Mouse (Mus musculus) embryonic facial prominence, embryonic 13.5 days (tissue): ENCODE measurements at regions not wholly inside any gene's neighbourhood (a gene's known extent, or its start where the extent isn't known, plus 50 kb on each side); places are given as distances from the start of the nearest gene placed in this dataset.
A peak's percentile ranks its signal among the peaks of the same experiment; 100 is the strongest.

Experiments used
- ATAC-seq: fragments of 200-750 bp; cut with Nextera tagmentation; 2 replicates; pipeline ENCODE4 v1.8.0; 2017; ENCODE audit warnings: low read depth; ENCODE audit not compliant: insufficient number of reproducible peaks, insufficient read depth, low FRiP score, low TSS enrichment
- H3K27ac ChIP-seq: fragments of 300-500 bp; sonication (generic); 2 replicates; pipeline ENCODE4 v1.5.1; 2015; ENCODE audit warnings: moderate library complexity, mild to moderate bottlenecking, inconsistent platforms
- H3K27me3 ChIP-seq: fragments of 300-500 bp; sonication (generic); 2 replicates; pipeline ENCODE4 v1.6.1; 2015; ENCODE audit warnings: mild to moderate bottlenecking, inconsistent platforms
- H3K36me3 ChIP-seq: fragments of 300-500 bp; sonication (generic); 2 replicates; pipeline ENCODE4 v1.6.1; 2015; ENCODE audit warnings: mild to moderate bottlenecking, inconsistent platforms
- H3K4me1 ChIP-seq: fragments of 300-500 bp; sonication (generic); 2 replicates; pipeline ENCODE4 v1.6.1; 2015; ENCODE audit warnings: inconsistent platforms
- H3K4me2 ChIP-seq: fragments of 300-500 bp; sonication (generic); 2 replicates; pipeline ENCODE4 v1.6.1; 2015; ENCODE audit warnings: moderate library complexity, mild to moderate bottlenecking, inconsistent platforms
- H3K4me3 ChIP-seq: fragments of 300-500 bp; sonication (generic); 2 replicates; pipeline ENCODE4 v1.5.1; 2015; ENCODE audit warnings: mild to moderate bottlenecking, inconsistent platforms
- H3K9ac ChIP-seq: fragments of 300-500 bp; sonication (generic); 2 replicates; pipeline ENCODE4 v1.6.1; 2015; ENCODE audit warnings: mild to moderate bottlenecking, inconsistent platforms
- H3K9me3 ChIP-seq: fragments of 300-500 bp; sonication (generic); 2 replicates; pipeline ENCODE4 v1.6.1; 2016; ENCODE audit warnings: inconsistent platforms
- WGBS: fragments of 180-500 bp; shearing (Covaris S2); methylation state at CpG from one replicate; pipeline ENCODE4 v1.1.7; 2015; ENCODE audit warnings: mixed read lengths; 5-methylcytosine and 5-hydroxymethylcytosine counted together

DNA sequence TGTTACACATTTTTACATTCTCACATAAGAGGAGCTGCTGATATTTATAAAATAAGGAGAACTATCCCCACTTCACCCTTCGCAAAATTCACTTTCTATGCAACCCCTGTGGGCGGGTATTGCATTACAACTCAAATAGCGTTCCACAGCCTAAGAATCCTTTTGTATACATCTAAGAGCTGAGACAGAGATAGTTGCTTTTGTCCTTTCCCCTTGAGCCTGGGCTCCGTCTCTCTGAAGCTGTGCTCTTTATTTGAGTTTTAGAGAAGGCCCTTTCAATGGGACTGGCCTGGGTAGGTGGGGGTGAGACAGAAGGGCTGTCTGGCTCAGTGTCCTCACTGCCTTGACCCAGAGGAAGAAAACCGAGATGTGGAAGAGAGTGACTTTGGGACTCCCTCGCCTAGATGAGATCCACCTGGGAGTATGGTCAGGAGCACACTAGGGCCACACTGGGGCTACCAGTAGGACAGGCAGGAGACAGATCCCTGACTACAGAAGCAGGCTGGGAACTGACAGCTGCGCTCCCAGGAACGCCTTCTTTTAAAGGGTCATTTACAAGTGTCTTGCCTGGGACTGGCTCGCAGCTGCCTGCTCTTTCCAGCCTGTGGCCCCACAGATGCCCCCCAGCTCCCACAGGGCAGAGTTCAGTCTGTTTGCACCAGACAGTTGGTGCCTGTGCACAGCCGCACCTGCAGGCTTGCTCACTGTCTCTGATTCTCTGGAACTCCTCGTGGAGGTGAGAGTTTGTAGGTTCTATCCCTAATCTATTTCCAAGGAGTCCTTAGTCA, 204.5 kb upstream of the Pou3f3 start:
- 21% methylated on average over 11 of the region's 11 CpGs for WGBS
- Histone ChIP-seq H3K27ac (no peak overlapping the region), H3K36me3 (no peaks in the 10 kb centered on the region), H3K4me2 (peak overlapping the region; percentile 75), H3K4me1 (peaks cover 14% of the 10 kb centered on the region), H3K9me3 (no peaks in the 10 kb centered on the region), H3K9ac (peak overlapping the region; percentile 73), H3K4me3 (peak overlapping the region; percentile 42), H3K27me3 (peaks cover 26% of the 10 kb centered on the region)
- ATAC-seq, result no peak

DNA sequence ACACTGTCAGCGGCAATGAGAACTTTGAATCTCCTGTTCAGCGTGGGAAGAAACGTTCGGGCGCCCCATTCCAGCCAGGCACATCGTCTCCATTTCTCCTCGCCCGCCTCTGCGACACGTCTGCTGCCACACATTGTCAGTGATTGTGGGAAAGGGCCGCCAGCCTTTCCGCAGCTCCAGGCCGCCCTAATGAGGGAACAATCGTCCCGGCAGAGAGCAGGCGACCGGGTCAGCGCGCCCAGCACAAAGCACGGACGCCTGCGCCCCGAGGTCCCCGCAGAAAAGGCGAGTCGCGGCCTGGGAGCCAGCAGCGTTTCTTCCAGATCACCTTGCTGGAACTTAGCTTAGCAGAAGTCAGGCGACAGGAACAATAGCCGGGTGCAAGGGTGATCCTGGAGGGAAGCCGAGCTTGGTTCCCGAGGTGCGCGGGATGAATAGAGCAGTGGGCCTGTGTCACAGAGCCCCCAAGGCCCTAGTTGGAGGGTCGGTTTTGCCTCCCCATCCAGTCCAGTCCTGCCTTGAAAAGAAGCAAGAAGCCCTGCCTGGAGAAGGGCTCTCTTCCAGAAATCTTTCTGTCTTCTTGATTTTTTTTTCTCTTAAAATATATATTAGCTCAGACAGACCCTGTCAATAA, 203.8 kb upstream of the Pou3f3 start:
- Histone ChIP-seq H3K4me1 (peaks cover 14% of the 10 kb centered on the region), H3K4me3 (peak overlapping the region; percentile 42), H3K9ac (peak overlapping the region; percentile 73), H3K9me3 (no peaks in the 10 kb centered on the region), H3K4me2 (peak overlapping the region; percentile 75), H3K27me3 (peaks cover 26% of the 10 kb centered on the region), H3K27ac (no peak overlapping the region), H3K36me3 (no peaks in the 10 kb centered on the region)
- ATAC-seq, result no peak
- 3% methylated on average over 35 of the region's 35 CpGs for WGBS

DNA sequence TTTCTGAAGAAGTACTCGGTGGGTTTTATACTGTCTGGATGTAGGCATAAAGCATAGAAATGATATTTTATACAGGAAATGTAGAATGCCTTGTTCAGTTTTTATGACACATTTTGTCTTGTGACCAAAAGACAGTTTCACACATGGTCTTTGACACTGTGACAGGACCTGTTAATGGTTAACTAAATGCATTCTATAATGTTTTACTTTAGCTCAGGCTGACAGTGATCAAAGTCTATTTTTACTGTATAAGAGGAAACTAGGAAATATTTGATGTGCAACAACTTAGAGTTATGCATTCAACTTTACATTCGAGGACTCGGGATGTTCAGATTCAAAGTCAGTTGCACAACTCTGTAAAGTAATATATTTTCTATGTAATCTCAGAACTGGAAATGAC, 199.5 kb upstream of the Pou3f3 start:
- H3K27ac ChIP-seq, result no peak overlapping the region
- no peak for ATAC-seq
- no peak overlapping the region for H3K4me2 ChIP-seq
- 80% methylated on average over 3 of the region's 3 CpGs for WGBS
- H3K27me3 ChIP-seq, result peaks cover 22% of the 10 kb centered on the region
- no peak overlapping the region for H3K9ac ChIP-seq
- no peaks in the 10 kb centered on the region for H3K36me3 ChIP-seq
- H3K4me3 ChIP-seq, result no peak overlapping the region
- H3K4me1 ChIP-seq, result peaks cover 10% of the 10 kb centered on the region
- no peaks in the 10 kb centered on the region for H3K9me3 ChIP-seq

DNA sequence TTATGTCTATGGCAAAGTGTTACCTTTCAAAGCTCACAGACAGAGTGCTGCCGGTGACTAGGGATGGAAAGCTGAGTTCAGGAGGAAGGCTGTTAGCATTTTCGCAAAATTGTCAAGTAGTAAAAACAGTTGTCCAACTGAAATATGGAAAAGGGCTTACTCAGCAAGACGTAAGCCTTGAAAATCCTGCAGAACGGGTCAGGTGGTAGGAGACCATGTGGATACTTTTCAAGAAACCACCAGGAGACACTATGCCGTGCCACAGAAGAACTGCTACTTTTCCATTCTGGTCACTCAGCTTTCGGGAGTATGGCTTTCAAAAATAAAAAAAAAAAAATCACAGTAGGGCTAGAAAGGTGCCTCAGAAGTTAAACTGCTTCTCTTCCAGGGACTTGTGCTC, 199.1 kb upstream of the Pou3f3 start:
- Histone ChIP-seq H3K9me3 (no peaks in the 10 kb centered on the region), H3K36me3 (no peaks in the 10 kb centered on the region), H3K27ac (no peak overlapping the region), H3K4me1 (peaks cover 6% of the 10 kb centered on the region), H3K9ac (no peak overlapping the region), H3K27me3 (peaks cover 18% of the 10 kb centered on the region), H3K4me3 (no peak overlapping the region), H3K4me2 (no peak overlapping the region)
- ATAC-seq, result no peak
- 76% methylated on average over 6 of the region's 6 CpGs for WGBS

DNA sequence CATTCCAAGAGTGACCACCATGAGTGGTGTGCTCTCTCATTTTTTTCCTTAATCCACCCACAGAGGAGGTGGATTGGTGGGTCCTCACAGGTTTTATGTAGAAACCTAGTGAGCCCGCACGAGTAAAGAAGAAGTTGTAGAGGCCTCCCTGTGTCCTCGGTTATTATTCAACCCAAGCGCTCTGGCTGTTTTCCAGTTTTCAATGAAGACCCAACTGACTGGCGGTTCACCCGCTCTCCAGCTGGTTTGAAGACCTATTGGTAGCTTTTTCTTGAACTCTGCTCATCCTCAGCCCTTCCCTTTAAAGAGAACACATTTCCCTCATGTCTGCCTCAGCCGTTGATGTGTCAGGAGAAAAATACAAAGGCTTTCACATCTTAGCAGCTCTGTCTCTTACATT, 196.7 kb upstream of the Pou3f3 start:
- no peak for ATAC-seq
- H3K36me3 ChIP-seq, result no peaks in the 10 kb centered on the region
- no peak overlapping the region for H3K4me2 ChIP-seq
- no peaks in the 10 kb centered on the region for H3K9me3 ChIP-seq
- H3K27me3 ChIP-seq, result no peaks in the 10 kb centered on the region
- 87% methylated on average over 7 of the region's 7 CpGs for WGBS
- no peak overlapping the region for H3K4me3 ChIP-seq
- H3K9ac ChIP-seq, result no peak overlapping the region
- H3K27ac ChIP-seq, result no peak overlapping the region
- no peaks in the 10 kb centered on the region for H3K4me1 ChIP-seq

DNA sequence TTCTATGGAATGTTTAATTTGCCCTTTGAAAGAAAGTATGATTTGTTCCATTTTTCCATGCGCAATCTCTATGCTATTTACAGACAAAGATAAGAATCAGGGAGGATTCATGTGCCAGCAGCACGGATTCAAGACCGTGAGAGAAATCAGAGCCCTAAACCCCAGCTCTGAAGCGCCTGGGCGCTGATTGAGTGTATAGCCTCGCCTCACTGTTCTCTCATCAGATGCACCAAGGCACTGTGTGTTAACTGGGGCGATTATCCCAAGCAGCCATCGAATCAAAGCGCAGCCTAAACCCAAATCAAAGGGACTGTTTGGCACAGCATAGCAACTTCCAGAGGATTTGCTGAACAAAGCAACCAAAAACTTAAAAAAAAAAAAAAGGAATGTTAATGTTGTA, 191.1 kb upstream of the Pou3f3 start:
- no peak for ATAC-seq
- 61% methylated on average over 9 of the region's 9 CpGs for WGBS
- Histone ChIP-seq H3K9ac (no peak overlapping the region), H3K4me2 (no peak overlapping the region), H3K36me3 (no peaks in the 10 kb centered on the region), H3K4me3 (no peak overlapping the region), H3K27ac (no peak overlapping the region), H3K27me3 (no peaks in the 10 kb centered on the region), H3K9me3 (no peaks in the 10 kb centered on the region), H3K4me1 (peaks cover 3% of the 10 kb centered on the region; the same call in 1 of the 2 replicates)

DNA sequence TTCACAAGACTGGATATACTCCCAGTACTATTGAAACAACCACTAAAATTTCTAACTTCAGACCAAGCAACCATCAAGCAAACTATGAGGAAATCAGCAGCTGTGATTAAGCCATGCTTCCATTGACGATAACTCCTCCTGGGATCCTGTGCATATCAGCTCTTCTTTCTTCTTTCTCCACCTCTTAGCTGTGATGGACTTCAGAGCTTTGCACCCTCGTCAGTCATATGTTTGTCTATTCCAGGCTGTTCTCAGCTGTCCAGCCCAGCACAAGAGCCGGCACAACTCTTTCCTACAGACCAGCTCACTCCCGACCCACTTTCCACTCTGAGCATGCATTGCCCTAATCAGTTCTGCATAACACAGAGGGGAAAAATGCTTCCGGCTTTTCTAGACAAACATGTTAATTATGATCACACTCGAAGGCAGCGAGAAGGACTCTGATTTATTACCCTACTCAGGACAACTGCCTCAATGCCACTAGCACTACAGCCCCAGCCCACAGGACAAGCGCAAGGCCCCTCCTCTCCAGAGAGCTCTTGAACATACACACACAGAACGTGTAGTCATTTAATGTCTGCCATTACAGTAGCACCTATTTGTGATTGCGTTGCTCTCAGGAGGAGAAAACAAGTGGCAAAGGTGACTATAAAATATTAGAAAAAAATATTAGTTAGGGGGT, 190.4 kb upstream of the Pou3f3 start:
- Histone ChIP-seq H3K4me2 (no peak overlapping the region), H3K4me1 (peaks cover 3% of the 10 kb centered on the region; the same call in 1 of the 2 replicates), H3K27ac (no peak overlapping the region), H3K4me3 (no peak overlapping the region), H3K27me3 (no peaks in the 10 kb centered on the region), H3K9me3 (no peaks in the 10 kb centered on the region), H3K9ac (no peak overlapping the region), H3K36me3 (no peaks in the 10 kb centered on the region)
- ATAC-seq, result no peak
- 71% methylated on average over 10 of the region's 10 CpGs for WGBS

DNA sequence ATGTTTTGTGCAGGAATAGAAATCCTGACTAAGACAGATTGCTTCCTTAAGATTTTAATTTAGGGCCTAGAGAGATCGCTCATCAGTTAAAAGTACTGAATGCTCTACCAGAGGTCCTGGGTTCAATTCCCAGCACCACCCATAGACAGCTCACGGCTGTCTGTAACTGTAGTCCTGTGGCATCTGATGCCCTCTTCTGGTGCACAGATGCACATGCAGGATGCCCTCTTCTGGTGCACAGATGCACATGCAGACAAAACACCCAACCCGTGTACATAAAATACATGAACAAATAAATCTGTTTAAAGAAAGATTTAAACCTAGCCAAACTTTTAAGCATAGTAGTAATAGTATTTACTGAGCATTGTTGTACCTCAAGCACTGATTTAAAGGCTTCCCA, 181.2 kb upstream of the Pou3f3 start:
- WGBS, result 94% methylated on average over 3 of the region's 3 CpGs
- no peak overlapping the region for H3K4me2 ChIP-seq
- H3K36me3 ChIP-seq, result no peaks in the 10 kb centered on the region
- H3K27ac ChIP-seq, result no peak overlapping the region
- no peak overlapping the region for H3K4me3 ChIP-seq
- no peak for ATAC-seq
- H3K9ac ChIP-seq, result no peak overlapping the region
- 0 out of 2 replicates have a peak, but pooled peaks cover 4% of the 10 kb centered on the region for H3K9me3 ChIP-seq
- H3K27me3 ChIP-seq, result no peaks in the 10 kb centered on the region
- H3K4me1 ChIP-seq, result no peaks in the 10 kb centered on the region

DNA sequence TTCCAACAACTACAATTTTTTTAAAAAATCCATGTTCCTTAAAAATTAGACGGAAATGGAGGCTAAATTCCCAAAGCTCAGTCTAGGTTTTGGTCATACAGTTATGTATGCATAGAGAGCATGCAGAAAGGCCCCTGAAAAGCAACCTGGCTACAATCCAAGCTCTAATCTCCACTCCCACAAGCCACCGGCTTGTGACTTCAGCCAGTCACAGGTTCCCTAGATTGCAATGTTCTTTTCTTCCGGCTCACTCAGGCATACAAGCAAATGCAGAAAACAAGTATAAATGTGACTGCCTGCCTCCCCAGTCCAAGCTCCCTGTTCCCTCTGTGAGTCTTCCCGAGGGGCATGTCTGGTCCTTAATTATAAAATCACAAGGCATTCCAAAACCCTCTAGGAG, 171.2 kb upstream of the Pou3f3 start:
- Histone ChIP-seq H3K9ac (no peak overlapping the region), H3K4me3 (no peak overlapping the region), H3K9me3 (no peaks in the 10 kb centered on the region), H3K27ac (no peak overlapping the region), H3K4me1 (peaks cover 3% of the 10 kb centered on the region; the same call in 1 of the 2 replicates), H3K27me3 (no peaks in the 10 kb centered on the region), H3K36me3 (no peaks in the 10 kb centered on the region), H3K4me2 (no peak overlapping the region)
- no peak for ATAC-seq
- 52% methylated on average over 4 of the region's 4 CpGs for WGBS

DNA sequence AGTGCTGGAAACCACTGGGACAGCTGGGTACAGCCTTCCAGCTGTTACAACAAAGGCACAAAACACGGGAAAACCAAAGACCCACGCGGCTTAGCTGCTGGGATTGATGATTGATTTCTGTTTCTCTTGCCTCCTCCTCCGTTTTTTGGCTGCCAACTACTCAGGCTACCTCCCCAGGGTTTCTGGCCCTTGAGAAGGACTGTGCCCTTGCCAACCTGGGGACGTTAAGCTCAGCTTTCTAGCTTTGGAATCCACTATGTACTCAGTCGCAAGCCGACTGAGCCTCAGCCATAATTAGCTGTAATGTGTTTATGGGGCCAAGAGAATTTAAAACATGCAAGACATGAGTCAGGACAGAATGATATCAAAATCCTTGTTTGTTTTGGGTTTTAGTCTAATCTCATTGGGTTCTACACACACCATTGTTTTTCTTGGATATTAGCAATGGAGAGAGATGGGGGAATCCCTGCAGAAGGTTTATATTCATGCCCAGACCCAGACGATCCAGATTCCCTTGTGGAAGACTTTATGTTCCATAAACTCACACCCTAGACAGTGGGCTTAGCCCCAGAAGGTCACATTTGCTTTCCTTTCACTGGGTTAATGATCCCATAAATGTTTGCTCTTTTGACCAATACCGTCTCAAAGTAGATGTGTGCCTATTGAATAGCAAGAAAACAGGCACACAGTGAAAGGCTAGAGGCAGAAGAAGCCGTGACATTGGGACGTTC, 167.7 kb upstream of the Pou3f3 start:
- no peak for ATAC-seq
- 63% methylated on average over 11 of the region's 11 CpGs for WGBS
- Histone ChIP-seq H3K36me3 (no peaks in the 10 kb centered on the region), H3K4me2 (no peak overlapping the region), H3K9me3 (no peaks in the 10 kb centered on the region), H3K27ac (no peak overlapping the region), H3K4me3 (no peak overlapping the region), H3K27me3 (no peaks in the 10 kb centered on the region), H3K4me1 (peaks cover 3% of the 10 kb centered on the region; the same call in 1 of the 2 replicates), H3K9ac (no peak overlapping the region)

DNA sequence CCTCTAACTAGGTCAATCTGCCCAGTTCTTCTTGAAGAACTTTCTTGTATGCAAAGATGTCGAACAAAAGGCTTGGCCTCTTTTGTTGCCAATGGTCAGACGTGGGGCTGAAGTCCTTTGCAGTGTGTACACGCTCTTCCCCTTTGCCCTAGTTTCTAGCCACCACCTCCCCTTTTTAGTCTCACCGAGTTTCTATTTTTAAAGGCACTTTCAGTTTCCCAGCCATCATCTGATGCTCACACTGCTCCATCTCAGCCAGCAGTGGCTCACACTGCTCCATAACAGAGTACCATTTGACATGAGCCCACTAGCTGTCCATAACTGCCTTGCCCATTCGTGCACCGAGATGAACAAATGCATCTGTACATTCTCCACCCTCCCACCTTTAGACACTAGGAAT, 162.7 kb upstream of the Pou3f3 start:
- H3K27ac ChIP-seq, result no peak overlapping the region
- H3K4me2 ChIP-seq, result no peak overlapping the region
- no peaks in the 10 kb centered on the region for H3K9me3 ChIP-seq
- H3K4me1 ChIP-seq, result no peaks in the 10 kb centered on the region
- no peaks in the 10 kb centered on the region for H3K27me3 ChIP-seq
- no peaks in the 10 kb centered on the region for H3K36me3 ChIP-seq
- H3K4me3 ChIP-seq, result no peak overlapping the region
- ATAC-seq, result no peak
- WGBS, result 82% methylated on average over 6 of the region's 6 CpGs
- H3K9ac ChIP-seq, result no peak overlapping the region
